15 mouse cellular contexts compared by ENCODE assay signal in the genomic region with DNA sequence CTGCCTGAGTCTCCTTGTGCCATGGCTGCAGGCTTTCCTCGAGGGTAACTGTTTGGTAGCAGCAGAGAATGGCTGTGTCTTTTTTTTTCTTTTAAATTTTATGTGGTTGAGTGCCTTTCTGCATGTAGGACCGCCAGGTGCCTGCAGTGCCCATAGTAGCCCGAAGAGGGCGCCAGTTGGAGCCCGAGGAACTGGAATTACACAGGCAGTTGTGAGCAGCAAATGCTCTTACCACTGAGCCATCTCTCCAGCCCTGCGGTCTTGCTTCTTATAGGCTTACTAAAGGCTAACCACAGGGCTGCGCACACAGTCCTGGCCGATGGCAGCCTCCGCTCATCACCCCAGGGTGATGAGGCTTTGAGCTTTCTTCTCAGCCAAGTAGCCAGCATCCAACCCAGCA. TPM values are rescaled to one million over a fixed set of nuclear protein-coding genes. Genes with fewer than 3 reads are reported as not detected.
DNase-seq lines count a peak whose midpoint lies in the region; ATAC-seq and TF ChIP-seq lines count a peak whose summit lies in the region.
"Had no signal": no experiment of that assay in that cellular context is flagged by ENCODE, and none has a peak within 500 bp of the region (broad histone marks: within the 10 kb centered on the region; RNA-seq: fewer than 3 reads in every experiment).

No protein-coding gene starts in this region.

- no peak overlapping the region for H3K9ac ChIP-seq in ES-Bruce4 (ENCODE audit: low read depth, poor library complexity, severe bottlenecking)
- H3K9ac ChIP-seq: forebrain, embryonic 15.5 days; lung, embryonic 15.5 days had no signal

- TF ChIP-seq POLR2A in ES-Bruce4 (IDR thresholded peaks at IDR 0.05; ENCODE audit: insufficient read depth, low read length): no peak
- no peak for TF ChIP-seq POLR2A in bone marrow macrophage, adult 2 months (IDR thresholded peaks at IDR 0.05; ENCODE audit: borderline replicate concordance, low read depth, low read length)

- no peak for ATAC-seq in megakaryocyte, adult 5-6 weeks (ENCODE audit: poor library complexity, severe bottlenecking)
- ATAC-seq: forebrain, embryonic 15.5 days had no signal

- no peak overlapping the region for H3K27ac ChIP-seq in ES-Bruce4 (ENCODE audit: insufficient read depth, low read length)
- no peak overlapping the region for H3K27ac ChIP-seq in bone marrow macrophage, adult 2 months (ENCODE audit: insufficient read depth, low read depth, low read length)
- H3K27ac ChIP-seq: forebrain, embryonic 15.5 days; lung, embryonic 15.5 days had no signal

- DNase-seq in thymus, postnatal 0 days (ENCODE audit: low spot score): peak; percentile 62
- DNase-seq in urinary bladder, postnatal 25 days (ENCODE audit: low spot score): no peak
- no peak for DNase-seq in lung, postnatal 10 days
- DNase-seq in left cerebral cortex, adult 11 months (ENCODE audit: low spot score): no peak
- DNase-seq: embryo, embryonic 11 days; heart, adult 11 months; heart, postnatal 4 days; kidney, adult 9 months had no signal

- no peaks in the 10 kb centered on the region for H3K27me3 ChIP-seq in megakaryocyte, embryonic 14.5 days (replicated peaks)
- no peaks in the 10 kb centered on the region for H3K27me3 ChIP-seq in ES-Bruce4 (ENCODE audit: control insufficient read depth, insufficient read depth, low read length, poor library complexity, severe bottlenecking)
- H3K27me3 ChIP-seq: forebrain, embryonic 15.5 days; lung, embryonic 15.5 days had no signal

- H3K4me3 ChIP-seq in megakaryocyte, embryonic 14.5 days (replicated peaks): peak overlapping the region; percentile 85
- H3K4me3 ChIP-seq in ES-Bruce4 (ENCODE audit: low read depth, low read length): no peak overlapping the region
- H3K4me3 ChIP-seq in bone marrow macrophage, adult 2 months (ENCODE audit: insufficient read depth, low read length): no peak overlapping the region
- H3K4me3 ChIP-seq: forebrain, embryonic 15.5 days; lung, embryonic 15.5 days had no signal

- peaks cover 23% of the 10 kb centered on the region for H3K4me1 ChIP-seq in megakaryocyte, embryonic 14.5 days
- H3K4me1 ChIP-seq in ES-Bruce4 (ENCODE audit: control insufficient read depth, insufficient read depth, low read length): no peaks in the 10 kb centered on the region
- H3K4me1 ChIP-seq in bone marrow macrophage, adult 2 months (ENCODE audit: control insufficient read depth, insufficient read depth, low read length): peaks cover 9% of the 10 kb centered on the region
- H3K4me1 ChIP-seq: forebrain, embryonic 15.5 days had no signal

- TF ChIP-seq CTCF in ES-Bruce4 (IDR thresholded peaks at IDR 0.05; ENCODE audit: low read depth, low read length): peak; percentile 75
- TF ChIP-seq CTCF in bone marrow macrophage, adult 2 months (IDR thresholded peaks at IDR 0.05; ENCODE audit: low read depth, low read length): peak; percentile 36; the same call in 1 of the 2 replicates

- peaks cover 24% of the 10 kb centered on the region for H3K9me3 ChIP-seq in megakaryocyte, embryonic 14.5 days
- H3K9me3 ChIP-seq in ES-Bruce4 (replicated peaks; ENCODE audit: control insufficient read depth, insufficient read depth, low read length, poor library complexity, severe bottlenecking): no peaks in the 10 kb centered on the region
- H3K9me3 ChIP-seq: forebrain, embryonic 15.5 days; lung, embryonic 15.5 days had no signal

- 0 out of 2 replicates have a peak, but pooled peaks have one; percentile 9 for TF ChIP-seq EP300 in ES-Bruce4 (IDR thresholded peaks at IDR 0.05; ENCODE audit: insufficient read depth, low read depth, low read length)

- no peaks in the 10 kb centered on the region for H3K36me3 ChIP-seq in megakaryocyte, embryonic 14.5 days (replicated peaks; ENCODE audit: low read length)
- H3K36me3 ChIP-seq in ES-Bruce4 (ENCODE audit: control insufficient read depth, insufficient read depth, low read length, poor library complexity, severe bottlenecking): no peaks in the 10 kb centered on the region
- H3K36me3 ChIP-seq: forebrain, embryonic 15.5 days; lung, embryonic 15.5 days had no signal

RNA-seq across cellular contexts. Expression of a gene that starts 18.2 kb away (rescaled TPM):
- polyA plus RNA-seq in megakaryocyte, embryonic 14.5 days (2012; ENCODE audit: insufficient read depth, low replicate concordance): not detected in 2 replicates
- total RNA-seq in megakaryocyte, adult 5-6 weeks (2015): not detected in 2 replicates
- total RNA-seq in megakaryocyte, adult 5-6 weeks (2017): not detected in 2 replicates
- polyA plus RNA-seq in ES-Bruce4 (2011; ENCODE audit: insufficient read depth, insufficient read length, low read depth, missing spikeins): 1.6 and 2.4 TPM in 2 replicates
- polyA plus RNA-seq in bone marrow macrophage, adult 2 months (2012; ENCODE audit: insufficient read depth, insufficient read length, missing spikeins): not detected in 2 replicates
- polyA plus RNA-seq in thymus, postnatal 0 days (2015; fragmentation: Nextera tagmentation; extraction: Ambion mirVana): not detected in 2 replicates
- total RNA-seq: heart, postnatal 4 days; left cerebral cortex, postnatal 14 days had no signal
- polyA plus RNA-seq: forebrain, embryonic 15.5 days; lung, embryonic 15.5 days had no signal

RNA-seq across cellular contexts. Expression of a gene that starts 18.3 kb away (rescaled TPM):
- polyA plus RNA-seq in megakaryocyte, embryonic 14.5 days (2012; ENCODE audit: insufficient read depth, low replicate concordance): 9.9 and 12.4 TPM in 2 replicates
- 11.3 and 11.5 TPM in 2 replicates for total RNA-seq in megakaryocyte, adult 5-6 weeks (2015)
- 4.9 and 6.8 TPM in 2 replicates for total RNA-seq in megakaryocyte, adult 5-6 weeks (2017)
- polyA plus RNA-seq in ES-Bruce4 (2011; ENCODE audit: insufficient read depth, insufficient read length, low read depth, missing spikeins): 20.8 and 21.8 TPM in 2 replicates
- 10.3 and 10.8 TPM in 2 replicates for polyA plus RNA-seq in bone marrow macrophage, adult 2 months (2012; ENCODE audit: insufficient read depth, insufficient read length, missing spikeins)
- polyA plus RNA-seq in thymus, postnatal 0 days (2015; fragmentation: Nextera tagmentation; extraction: Ambion mirVana): 10.7 and 13.8 TPM in 2 replicates

RNA-seq across cellular contexts. Expression of a gene that starts 20.9 kb away (rescaled TPM):
- polyA plus RNA-seq in megakaryocyte, embryonic 14.5 days (2012; ENCODE audit: insufficient read depth, low replicate concordance): 0.20 TPM in 1 of 2 replicates, not detected in the other
- not detected in 2 replicates for total RNA-seq in megakaryocyte, adult 5-6 weeks (2015)
- total RNA-seq in megakaryocyte, adult 5-6 weeks (2017): 0.18 and 0.65 TPM in 2 replicates
- polyA plus RNA-seq in ES-Bruce4 (2011; ENCODE audit: insufficient read depth, insufficient read length, low read depth, missing spikeins): not detected in 2 replicates
- not detected in 2 replicates for polyA plus RNA-seq in bone marrow macrophage, adult 2 months (2012; ENCODE audit: insufficient read depth, insufficient read length, missing spikeins)
- 0.62 and 1.2 TPM in 2 replicates for polyA plus RNA-seq in thymus, postnatal 0 days (2015; fragmentation: Nextera tagmentation; extraction: Ambion mirVana)
- total RNA-seq: heart, postnatal 4 days had no signal

RNA-seq across cellular contexts. Expression of a gene that starts 40.7 kb away (rescaled TPM):
- 350 and 629 TPM in 2 replicates for polyA plus RNA-seq in megakaryocyte, embryonic 14.5 days (2012; ENCODE audit: insufficient read depth, low replicate concordance)
- 65.2 and 66.9 TPM in 2 replicates for total RNA-seq in megakaryocyte, adult 5-6 weeks (2015)
- 155 and 168 TPM in 2 replicates for total RNA-seq in megakaryocyte, adult 5-6 weeks (2017)
- 348 and 350 TPM in 2 replicates for polyA plus RNA-seq in ES-Bruce4 (2011; ENCODE audit: insufficient read depth, insufficient read length, low read depth, missing spikeins)
- polyA plus RNA-seq in bone marrow macrophage, adult 2 months (2012; ENCODE audit: insufficient read depth, insufficient read length, missing spikeins): 84.5 and 85.2 TPM in 2 replicates
- 78.6 and 81.4 TPM in 2 replicates for polyA plus RNA-seq in thymus, postnatal 0 days (2015; fragmentation: Nextera tagmentation; extraction: Ambion mirVana)
